Mouse (Mus musculus) gonadal fat pad, adult 2 months (tissue): ENCODE data around the gene Ehd3. TPM values are rescaled to one million over a fixed set of nuclear protein-coding genes. Genes with fewer than 3 reads are reported as not detected.

Source experiments
- polyA plus RNA-seq: library from polyadenylated mRNA; depleted of rRNA; stranded (reverse); fragments of >200 nt; gene quantifications from 2 replicates; pipeline ENCODE4 v1.2.3, GENCODE M21; 2012; rRNA removed

The Ehd3 gene
- polyA plus RNA-seq, 1 experiment, result 29.6 TPM

Other genes with a start within 250 kb of the Ehd3 start
- gene Galnt14, start 93.7 kb upstream of the Ehd3 start, polyA plus RNA-seq, result 10.4 and 15.0 TPM in 2 replicates
- gene Xdh, start 146.1 kb downstream of the Ehd3 start, polyA plus RNA-seq, result 67.5 and 70.9 TPM in 2 replicates
- gene Srd5a2, start 243.8 kb downstream of the Ehd3 start, polyA plus RNA-seq, result 76.4 and 170 TPM in 2 replicates